Mouse (Mus musculus): ENCODE measurements at regions not wholly inside any gene's neighbourhood (a gene's known extent, or its start where the extent isn't known, plus 50 kb on each side); places are given as distances from the start of the nearest gene placed in this dataset.

- no peak for DNase-seq
Measured at GRCm38 (mm10) chr3:62985033-62985432, 256.3 kb upstream of the Mme start.

- no peak for DNase-seq
Measured at GRCm38 (mm10) chr3:62976906-62977305, 264.4 kb upstream of the Mme start.

GRCm38 (mm10) chr3:62963244-62963643 lies 278.1 kb upstream of the Mme start:
- DNase-seq: no peak

- DNase-seq: no peak
Measured at GRCm38 (mm10) chr3:62962608-62963007, 278.7 kb upstream of the Mme start.

GRCm38 (mm10) chr3:62945356-62945755 lies 296.0 kb upstream of the Mme start:
- no peak for DNase-seq

- no peak for DNase-seq
Measured at GRCm38 (mm10) chr3:62938601-62939000, 302.7 kb upstream of the Mme start.

- no peak for DNase-seq
Measured at GRCm38 (mm10) chr3:62924441-62924840, 316.9 kb upstream of the Mme start.

- no peak for DNase-seq
Measured at GRCm38 (mm10) chr3:62916899-62917298, 312.0 kb upstream of the Gpr149 start.

- DNase-seq: no peak
Measured at GRCm38 (mm10) chr3:62885104-62885503, 280.2 kb upstream of the Gpr149 start.

- no peak for DNase-seq
Measured at GRCm38 (mm10) chr3:62882310-62883073, 277.6 kb upstream of the Gpr149 start.

GRCm38 (mm10) chr3:62860731-62861130 lies 255.8 kb upstream of the Gpr149 start:
- DNase-seq: no peak

- DNase-seq: no peak
Measured at GRCm38 (mm10) chr3:62835695-62836476, 230.9 kb upstream of the Gpr149 start.

GRCm38 (mm10) chr3:62823892-62824291 lies 219.0 kb upstream of the Gpr149 start:
- no peak for DNase-seq

- DNase-seq: peak; percentile 79
Measured at GRCm38 (mm10) chr3:62801044-62801443, 196.1 kb upstream of the Gpr149 start.

- no peak for DNase-seq
Measured at GRCm38 (mm10) chr3:62786233-62786632, 181.3 kb upstream of the Gpr149 start.
